Mouse (Mus musculus) liver, embryonic 14.5 days (tissue): ENCODE data around the gene Arel1. TPM values are rescaled to one million over a fixed set of nuclear protein-coding genes. Genes with fewer than 3 reads are reported as not detected.

ENCODE experiments used
- ATAC-seq: fragments of 200-750 bp; cut with Nextera tagmentation; 2 replicates; pipeline ENCODE4 v1.8.0; 2017; ENCODE audit warnings: moderate number of reproducible peaks, mild to moderate bottlenecking, moderate library complexity; ENCODE audit not compliant: insufficient read depth
- DNase-seq, 3 experiments: peaks; one replicate each; pipeline ENCODE4 v3.0.0-alpha.2; 2012 to 2013; ENCODE audit warnings: low read depth in 3 of 3, low spot score in 3 of 3
- H3K27ac ChIP-seq: fragments of 300-500 bp; sonication (generic); 2 replicates; pipeline ENCODE4 v1.5.1; 2014; ENCODE audit warnings: moderate library complexity, mild to moderate bottlenecking, control low read depth, inconsistent platforms
- H3K27me3 ChIP-seq: fragments of 300-500 bp; sonication (generic); 2 replicates; pipeline ENCODE4 v1.6.1; 2014; ENCODE audit warnings: mild to moderate bottlenecking, low read length, moderate library complexity; ENCODE audit not compliant: control insufficient read depth, insufficient read depth
- H3K36me3 ChIP-seq: fragments of 300-500 bp; sonication (generic); replicated peaks from 2 replicates; pipeline ENCODE4 v1.6.1; 2014; ENCODE audit warnings: low read depth; ENCODE audit not compliant: control insufficient read depth, insufficient read depth
- H3K4me1 ChIP-seq, 2 experiments: fragments of 200-500 bp in 1 of 2; fragments of 300-500 bp in 1 of 2; sonication (generic) in 1 of 2; replicated peaks; 2 replicates each; pipeline ENCODE4 v1.6.1; 2012 to 2014; ENCODE audit warnings: antibody characterized with exemption in 1 of 2, inconsistent platforms in 1 of 2, low read length in 1 of 2; ENCODE audit not compliant: control insufficient read depth in 2 of 2, insufficient read depth in 2 of 2
- H3K4me2 ChIP-seq: fragments of 300-500 bp; sonication (generic); 2 replicates; pipeline ENCODE4 v1.6.1; 2014; ENCODE audit warnings: low read depth, mild to moderate bottlenecking, control low read depth, moderate library complexity
- H3K4me3 ChIP-seq, 2 experiments: fragments of 200-500 bp in 1 of 2; fragments of 300-500 bp in 1 of 2; sonication (generic) in 1 of 2; 2 replicates each; pipeline ENCODE4 v1.5.1; 2012 to 2014; ENCODE audit warnings: low read depth in 2 of 2, low read length in 2 of 2, mild to moderate bottlenecking in 2 of 2, control low read depth in 1 of 2, inconsistent platforms in 1 of 2, moderate library complexity in 1 of 2; ENCODE audit not compliant: insufficient read depth in 1 of 2
- H3K9ac ChIP-seq: fragments of 300-500 bp; sonication (generic); replicated peaks from 2 replicates; pipeline ENCODE4 v1.6.1; 2014; ENCODE audit warnings: mild to moderate bottlenecking, control low read depth, moderate library complexity
- H3K9me3 ChIP-seq: fragments of 300-500 bp; sonication (generic); 2 replicates; pipeline ENCODE4 v1.6.1; 2016; ENCODE audit warnings: low read length, mixed read lengths; ENCODE audit not compliant: control insufficient read depth
- CTCF ChIP-seq: IDR thresholded peaks from 2 replicates; pipeline ENCODE4 v1.5.1; 2016; ENCODE audit warnings: antibody characterized with exemption, low read depth, control low read depth
- EP300 ChIP-seq: IDR thresholded peaks from 2 replicates; pipeline ENCODE4 v1.6.1; 2016; ENCODE audit warnings: antibody characterized with exemption, low read depth
- WGBS: fragments of 180-500 bp; shearing (Covaris S2); extraction: QIAGEN DNeasy Blood & Tissue Kit; methylation state at CpG from one replicate; pipeline ENCODE4 v1.1.7; 2014; ENCODE audit not compliant: insufficient replicate concordance; 5-methylcytosine and 5-hydroxymethylcytosine counted together
- polyA plus RNA-seq, 2 experiments: library from polyadenylated mRNA; depleted of rRNA in 1 of 2; stranded (reverse) in 1 of 2; unstranded in 1 of 2; fragments of >200 nt; fragmentation: Nextera tagmentation in 1 of 2; extraction: Ambion mirVana in 1 of 2; gene quantifications; 2 replicates each; pipeline versions ENCODE4 v1.2.1 to v1.2.3; 2012 to 2014

Gene Arel1
- polyA plus RNA-seq, 2 experiments: 14.8 to 16.1 TPM

DNA sequence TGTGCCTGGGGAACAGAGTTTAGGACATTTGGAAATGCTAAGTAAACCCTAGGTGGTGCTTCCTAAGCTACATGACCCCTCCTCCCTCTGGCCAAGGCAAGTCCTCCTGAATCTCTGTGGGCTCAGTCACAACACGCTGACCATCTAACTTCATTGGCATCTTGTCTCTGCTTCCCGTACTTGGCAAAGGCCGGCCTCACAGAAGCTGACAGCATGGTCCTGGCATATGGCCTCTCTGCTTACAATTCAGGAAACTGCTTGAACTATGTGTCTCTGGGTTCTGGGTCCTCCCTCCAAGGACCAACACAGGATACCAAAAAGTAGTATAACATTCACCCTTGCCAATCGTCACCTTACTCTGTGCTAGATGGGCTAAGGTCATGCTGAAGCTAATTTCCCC is 60.6 kb downstream of the Arel1 start:
- no peak overlapping the region for H3K4me3 ChIP-seq
- WGBS: 73% methylated on average over 4 of the region's 4 CpGs
- no peaks in the 10 kb centered on the region for H3K36me3 ChIP-seq
- H3K9me3 ChIP-seq: no peaks in the 10 kb centered on the region
- H3K4me2 ChIP-seq: no peak overlapping the region
- ATAC-seq: no peak
- DNase-seq: no peak
- H3K9ac ChIP-seq: no peak overlapping the region
- no peaks in the 10 kb centered on the region for H3K27me3 ChIP-seq
- no peak overlapping the region for H3K27ac ChIP-seq
- H3K4me1 ChIP-seq: no peaks in the 10 kb centered on the region
- no peak for TF ChIP-seq CTCF
- no peak for TF ChIP-seq EP300

DNA sequence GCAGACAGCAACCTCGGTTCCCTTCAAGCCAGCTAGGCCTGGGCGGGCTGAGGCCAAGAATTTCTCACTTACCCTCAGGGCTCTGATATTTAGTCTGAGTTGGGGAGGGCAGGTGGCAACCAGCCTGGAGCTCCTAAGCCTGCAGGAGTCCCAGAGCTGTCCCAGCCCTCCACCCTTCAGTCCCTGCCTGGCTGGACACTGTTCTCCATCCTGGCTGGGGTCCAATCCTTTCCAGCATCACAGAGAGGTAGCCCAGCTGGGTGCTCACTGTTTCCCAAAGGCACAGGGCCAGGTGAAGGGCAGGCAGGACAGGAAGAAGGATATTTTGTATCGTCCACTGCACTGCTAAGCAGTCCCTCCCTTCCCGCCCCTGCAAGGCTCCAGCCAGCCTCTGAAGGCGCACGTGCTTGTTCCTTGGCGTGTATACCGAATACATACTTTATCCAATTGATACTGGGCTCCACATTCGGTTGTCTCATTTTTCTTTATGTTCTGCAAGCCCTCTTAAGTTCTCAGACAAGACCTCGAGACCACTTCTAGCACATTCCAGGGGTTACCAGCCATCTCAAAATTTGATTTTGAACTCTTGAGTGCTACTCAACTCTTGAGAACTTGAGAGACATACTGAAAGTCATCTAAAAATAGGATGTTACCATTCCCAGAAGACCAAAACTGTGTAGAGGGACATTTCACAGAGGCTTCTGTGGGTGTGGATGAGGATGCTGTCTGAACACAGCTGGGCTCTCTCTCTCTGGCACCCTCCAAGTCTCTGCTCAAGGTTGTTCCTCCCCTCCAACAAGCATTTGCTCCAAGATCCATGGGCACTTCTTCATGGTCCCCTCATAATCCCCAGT is 62.8 kb downstream of the Arel1 start:
- ATAC-seq (no peak), DNase-seq (no peak)
- H3K9ac ChIP-seq: no peak overlapping the region
- H3K36me3 ChIP-seq: no peaks in the 10 kb centered on the region
- H3K27ac ChIP-seq: no peak overlapping the region
- no peaks in the 10 kb centered on the region for H3K9me3 ChIP-seq
- no peaks in the 10 kb centered on the region for H3K4me1 ChIP-seq
- 58% methylated on average over 10 of the region's 10 CpGs for WGBS
- TF ChIP-seq EP300 (no peak), CTCF (no peak)
- no peak overlapping the region for H3K4me3 ChIP-seq
- H3K27me3 ChIP-seq: no peaks in the 10 kb centered on the region
- no peak overlapping the region for H3K4me2 ChIP-seq

DNA sequence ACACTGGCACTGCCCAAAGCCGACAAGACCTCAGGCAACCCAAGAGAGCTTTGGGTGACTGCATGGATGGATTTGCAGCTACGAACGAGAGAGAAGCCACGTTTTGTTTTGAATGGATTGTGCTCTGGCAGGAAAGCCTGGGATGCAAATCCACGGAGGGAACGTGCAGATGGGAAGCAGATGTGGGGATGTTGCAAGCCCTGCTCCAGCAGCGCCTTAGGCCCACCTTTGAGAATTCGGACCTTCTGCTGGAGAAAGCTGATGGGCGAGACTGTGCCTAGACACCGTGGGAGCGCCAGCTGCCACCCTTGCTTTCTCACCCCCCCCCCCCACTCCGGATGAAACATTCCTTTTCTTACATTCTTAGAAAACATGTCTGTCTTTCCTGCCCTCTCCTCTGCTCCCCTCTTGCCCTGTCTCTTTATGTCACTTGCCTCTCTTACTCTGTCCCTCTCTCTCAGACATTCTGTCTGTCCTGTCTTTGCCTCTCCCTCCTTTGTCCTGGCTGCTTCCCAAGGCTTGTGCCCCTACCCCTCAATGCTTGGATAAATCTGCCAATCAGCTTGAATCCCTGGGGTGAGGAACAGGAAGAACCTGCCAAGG is 63.6 kb downstream of the Arel1 start:
- Histone ChIP-seq H3K27ac (no peak overlapping the region), H3K4me2 (no peak overlapping the region), H3K9ac (no peak overlapping the region), H3K36me3 (no peaks in the 10 kb centered on the region), H3K4me3 (no peak overlapping the region), H3K27me3 (no peaks in the 10 kb centered on the region), H3K9me3 (no peaks in the 10 kb centered on the region), H3K4me1 (no peaks in the 10 kb centered on the region)
- 67% methylated on average over 12 of the region's 12 CpGs for WGBS
- no peak for TF ChIP-seq CTCF
- no peak for TF ChIP-seq EP300
- DNase-seq: no peak
- ATAC-seq: no peak

- no peak overlapping the region for H3K4me3 ChIP-seq
- no peaks in the 10 kb centered on the region for H3K9me3 ChIP-seq
- H3K9ac ChIP-seq: no peak overlapping the region
- no peak overlapping the region for H3K4me2 ChIP-seq
- H3K27me3 ChIP-seq: no peaks in the 10 kb centered on the region
- ATAC-seq: no peak
- H3K36me3 ChIP-seq: no peaks in the 10 kb centered on the region
- no peak for DNase-seq
- 44% methylated on average over 7 of the region's 7 CpGs for WGBS
- H3K27ac ChIP-seq: no peak overlapping the region
- no peak for TF ChIP-seq CTCF
- no peak for TF ChIP-seq EP300
- H3K4me1 ChIP-seq: no peaks in the 10 kb centered on the region
Measured at GRCm38 (mm10) chr12:84904399-84904798, 66.3 kb downstream of the Arel1 start.

GRCm38 (mm10) chr12:84900317-84900716 is 70.4 kb downstream of the Arel1 start:
- TF ChIP-seq EP300 (no peak), CTCF (no peak)
- Histone ChIP-seq H3K4me2 (no peak overlapping the region), H3K36me3 (no peaks in the 10 kb centered on the region), H3K4me1 (no peaks in the 10 kb centered on the region), H3K27ac (no peak overlapping the region), H3K27me3 (no peaks in the 10 kb centered on the region), H3K9ac (no peak overlapping the region), H3K9me3 (no peaks in the 10 kb centered on the region), H3K4me3 (no peak overlapping the region)
- no peak for DNase-seq
- WGBS: 65% methylated on average over 7 of the region's 7 CpGs
- no peak for ATAC-seq
